Comparison of ENCODE assay signal across 1 mouse cellular context in genomic region chr3:122887505-122888301, GRCm38 (mm10).
TF ChIP-seq lines count a peak whose summit lies in the region.

No protein-coding gene starts in this region.

TF ChIP-seq in CH12.LX, 34 proteins besides CTCF, POLR2A, EP300 and RAD21:
- TF ChIP-seq MAFK (IDR thresholded peaks at IDR 0.05; ENCODE audit: insufficient replicate concordance, low read length): no peak
